Mouse (Mus musculus): ENCODE measurements around the gene Slc25a38. TPM values are rescaled to one million over a fixed set of nuclear protein-coding genes. Genes with fewer than 3 reads are reported as not detected.

The Slc25a38 gene
- total and polyA plus RNA-seq, 3 experiments = 24.8 to 50.0 (median 26.4) TPM

DNA sequence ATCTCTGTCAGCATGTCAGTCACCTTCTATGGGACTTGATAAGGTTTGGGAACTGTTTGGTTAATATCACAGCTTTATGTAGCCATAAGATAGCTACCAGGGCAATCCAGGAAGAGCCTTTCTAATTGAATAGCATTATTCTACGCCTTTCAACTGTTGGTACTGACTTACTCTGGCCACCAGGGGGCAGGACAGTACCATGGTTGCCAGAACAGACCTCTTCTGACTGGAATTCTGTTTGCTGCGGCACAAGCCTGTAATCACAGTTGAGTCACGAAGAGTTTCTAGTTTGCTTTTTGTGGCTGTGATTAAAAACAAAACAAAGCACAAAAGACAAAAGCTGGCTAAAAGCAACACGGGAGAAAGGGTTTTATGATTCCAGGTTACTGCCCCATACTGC, 30.5 kb downstream of the Slc25a38 start:
- peak; percentile 75 for DNase-seq

DNA sequence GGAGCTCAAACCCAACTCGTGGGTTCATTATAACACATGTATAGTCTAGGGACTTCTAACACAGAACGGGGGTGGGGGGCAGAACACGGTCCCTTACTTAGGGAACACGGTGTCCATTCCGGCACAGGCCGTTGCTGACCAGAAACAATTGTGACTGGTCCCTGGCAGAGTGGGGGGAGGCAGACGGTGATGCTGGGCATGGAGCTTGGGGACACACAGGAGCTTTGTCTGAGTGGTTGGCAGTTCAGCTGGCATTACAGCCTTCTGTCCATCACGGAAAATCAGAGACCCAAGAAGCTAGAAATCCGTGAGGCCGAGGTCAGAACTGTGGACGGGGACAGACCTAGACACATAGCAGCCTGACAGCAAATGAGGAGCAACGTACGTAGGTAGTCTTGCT, 34.3 kb downstream of the Slc25a38 start:
- DNase-seq = no peak

GRCm38 (mm10) chr9:120149222-120149828, 39.2 kb downstream of the Slc25a38 start, which contains the start of gene Mobp:
Mobp (plus strand) TSS chr9:120149707.
- no peak for DNase-seq

GRCm38 (mm10) chr9:120151152-120151551, 41.0 kb downstream of the Slc25a38 start:
- no peak for DNase-seq

GRCm38 (mm10) chr9:120151906-120152399, 41.8 kb downstream of the Slc25a38 start:
- no peak for DNase-seq

DNA sequence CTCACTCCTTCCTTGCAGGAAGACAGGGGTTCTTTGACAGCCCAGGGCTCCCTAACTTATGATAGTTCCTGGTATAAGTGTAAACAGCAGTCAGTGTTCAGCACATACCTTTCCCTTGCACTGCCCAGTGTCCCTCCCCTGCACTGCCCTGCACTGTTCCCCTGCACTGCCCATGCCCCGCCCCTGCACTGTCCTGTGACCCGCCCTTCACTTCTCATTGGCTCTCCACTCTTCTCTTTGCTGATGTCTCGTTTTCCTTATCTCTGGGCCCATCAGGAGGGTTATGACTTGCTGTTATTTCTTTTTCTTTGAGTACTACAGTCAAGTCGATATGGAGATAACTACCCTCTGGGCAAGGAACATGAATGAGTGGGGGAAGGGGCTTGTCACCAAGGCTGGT, 47.9 kb downstream of the Slc25a38 start:
- no peak for DNase-seq

DNA sequence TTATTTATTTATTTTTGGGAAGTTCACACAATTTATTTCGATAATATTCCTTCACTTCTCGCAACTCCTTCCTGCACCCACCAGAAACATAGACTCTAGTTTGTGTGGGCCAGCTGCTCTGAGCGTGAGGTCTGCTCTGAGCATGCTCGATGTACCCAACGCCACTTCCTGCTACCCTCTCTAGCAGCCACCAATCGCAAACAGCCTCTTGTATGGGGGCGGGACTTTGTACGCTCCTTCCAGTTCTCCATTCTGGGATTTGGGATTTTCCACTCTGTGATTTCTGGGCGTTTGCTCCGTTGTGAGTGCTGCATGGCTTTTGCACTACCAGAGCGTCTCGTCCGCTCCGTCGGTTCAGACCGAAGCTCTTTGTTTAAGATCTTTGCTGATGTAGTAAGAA, 53.7 kb downstream of the Slc25a38 start:
- DNase-seq = no peak

DNA sequence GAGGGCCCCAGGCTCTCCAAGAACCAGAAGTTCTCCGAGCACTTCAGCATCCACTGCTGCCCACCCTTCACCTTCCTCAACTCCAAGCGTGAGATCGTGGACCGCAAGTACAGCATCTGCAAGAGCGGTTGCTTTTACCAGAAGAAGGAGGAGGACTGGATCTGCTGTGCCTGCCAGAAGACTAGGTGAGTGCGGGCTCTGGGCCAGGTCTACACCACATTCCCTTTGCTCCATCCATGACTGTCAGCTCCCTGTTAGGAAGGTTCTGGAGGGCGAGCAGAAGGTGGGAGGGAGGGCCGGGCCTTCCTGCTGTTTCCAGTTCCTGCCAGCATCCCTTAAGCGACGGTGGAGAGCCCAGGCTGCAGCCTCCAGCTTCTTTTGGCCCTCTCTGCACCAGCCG, 57.7 kb downstream of the Slc25a38 start:
- no peak for DNase-seq

GRCm38 (mm10) chr9:120171295-120171694, 61.1 kb downstream of the Slc25a38 start:
- DNase-seq = peak; percentile 75

Other genes starting within 250 kb of the Slc25a38 start
- gene Wdr48, start 215.5 kb upstream of the Slc25a38 start, total RNA-seq (2021) = 10 to 100 TPM; 48.1 to 50.7 TPM
- gene Wdr48, start 215.5 kb upstream of the Slc25a38 start, polyA plus RNA-seq (2012; rRNA removed) = 26.6 and 30.7 TPM in 2 replicates
- gene Gorasp1, start 172.8 kb upstream of the Slc25a38 start, total RNA-seq (2021) = 10 to 100 TPM; 15.1 to 31.9 TPM
- gene Gorasp1, start 172.8 kb upstream of the Slc25a38 start, polyA plus RNA-seq (2012; rRNA removed) = 26.6 and 30.5 TPM in 2 replicates
- gene Ttc21a, start 172.8 kb upstream of the Slc25a38 start, total RNA-seq (2021) = under 1 TPM in 1 of 2 experiments, not detected in 1; 0.17 TPM
- 0.04 TPM in 2 replicates for gene Ttc21a, start 172.8 kb upstream of the Slc25a38 start, polyA plus RNA-seq (2012; rRNA removed)
- gene Csrnp1, start 125.7 kb upstream of the Slc25a38 start, total RNA-seq (2021) = 10 to 100 TPM; 18.7 to 26.5 TPM
- gene Csrnp1, start 125.7 kb upstream of the Slc25a38 start, polyA plus RNA-seq (2012; rRNA removed) = 45.6 and 51.3 TPM in 2 replicates
- under 1 TPM; 0.37 to 0.48 TPM for gene Xirp1, start 86.8 kb upstream of the Slc25a38 start, total RNA-seq (2021)
- 0.03 and 0.04 TPM in 2 replicates for gene Xirp1, start 86.8 kb upstream of the Slc25a38 start, polyA plus RNA-seq (2012; rRNA removed)
- gene Cx3cr1, start 40.5 kb upstream of the Slc25a38 start, total RNA-seq (2021) = 10 to 100 TPM in 1 of 2 experiments, 1 to 10 TPM in 1; 3.5 to 10.8 TPM
- gene Cx3cr1, start 40.5 kb upstream of the Slc25a38 start, polyA plus RNA-seq (2012; rRNA removed) = 11.8 and 12.5 TPM in 2 replicates
- not detected for gene Ccr8, start 18.3 kb upstream of the Slc25a38 start, total RNA-seq (2021)
- gene Ccr8, start 18.3 kb upstream of the Slc25a38 start, polyA plus RNA-seq (2012; rRNA removed) = not detected in 2 replicates
- gene Rpsa, start 17.3 kb downstream of the Slc25a38 start, total RNA-seq (2021) = 100 to 1,000 TPM; 661 to 798 TPM
- 2,191 and 2,685 TPM in 2 replicates for gene Rpsa, start 17.3 kb downstream of the Slc25a38 start, polyA plus RNA-seq (2012; rRNA removed)
- gene Mobp, start 39.3 kb downstream of the Slc25a38 start, total RNA-seq (2021) = under 1 TPM in 1 of 2 experiments, not detected in 1; 0.41 TPM
- gene Mobp, start 39.3 kb downstream of the Slc25a38 start, polyA plus RNA-seq (2012; rRNA removed) = not detected in 2 replicates
- gene Myrip, start 191.1 kb downstream of the Slc25a38 start, total RNA-seq (2021) = 1 to 10 TPM; 5.0 to 5.4 TPM
- gene Myrip, start 191.1 kb downstream of the Slc25a38 start, polyA plus RNA-seq (2012; rRNA removed) = 1.4 TPM in 2 replicates